Mouse (Mus musculus) limb, embryonic 15.5 days (tissue): ENCODE measurements around the gene Tmod2. TPM values are rescaled to one million over a fixed set of nuclear protein-coding genes. Genes with fewer than 3 reads are reported as not detected.

Source experiments
- polyA plus RNA-seq: library from polyadenylated mRNA; unstranded; fragments of >200 nt; fragmentation: Nextera tagmentation; extraction: Ambion mirVana; gene quantifications from 2 replicates; pipeline ENCODE4 v1.2.1, GENCODE M21; 2015

Gene Tmod2
- polyA plus RNA-seq, 1 experiment from 2014 or later: 21.8 TPM

Other genes with a start within 250 kb of the Tmod2 start
- 49.8 and 50.6 TPM in 2 replicates for gene Mapk6, start 201.3 kb downstream of the Tmod2 start, polyA plus RNA-seq
- 37.5 and 42.3 TPM in 2 replicates for gene Leo1, start 169.8 kb downstream of the Tmod2 start, polyA plus RNA-seq
- 154 and 158 TPM in 2 replicates for gene Tmod3, start 51.7 kb downstream of the Tmod2 start, polyA plus RNA-seq
- 48.3 and 49.5 TPM in 2 replicates for gene Lysmd2, start 14.4 kb upstream of the Tmod2 start, polyA plus RNA-seq
- gene Scg3, start 72.7 kb upstream of the Tmod2 start, polyA plus RNA-seq: 0.52 and 0.65 TPM in 2 replicates
- 11.6 and 11.8 TPM in 2 replicates for gene Bmp5, start 164.0 kb upstream of the Tmod2 start, polyA plus RNA-seq